Mouse (Mus musculus) layer of hippocampus, adult 9-10 months (tissue): ENCODE data around the gene Cirbp.

ENCODE experiments used
- DNase-seq: peaks from one replicate; pipeline ENCODE4 v3.0.0; 2022; ENCODE audit warnings: low spot score

Cirbp gene

DNA sequence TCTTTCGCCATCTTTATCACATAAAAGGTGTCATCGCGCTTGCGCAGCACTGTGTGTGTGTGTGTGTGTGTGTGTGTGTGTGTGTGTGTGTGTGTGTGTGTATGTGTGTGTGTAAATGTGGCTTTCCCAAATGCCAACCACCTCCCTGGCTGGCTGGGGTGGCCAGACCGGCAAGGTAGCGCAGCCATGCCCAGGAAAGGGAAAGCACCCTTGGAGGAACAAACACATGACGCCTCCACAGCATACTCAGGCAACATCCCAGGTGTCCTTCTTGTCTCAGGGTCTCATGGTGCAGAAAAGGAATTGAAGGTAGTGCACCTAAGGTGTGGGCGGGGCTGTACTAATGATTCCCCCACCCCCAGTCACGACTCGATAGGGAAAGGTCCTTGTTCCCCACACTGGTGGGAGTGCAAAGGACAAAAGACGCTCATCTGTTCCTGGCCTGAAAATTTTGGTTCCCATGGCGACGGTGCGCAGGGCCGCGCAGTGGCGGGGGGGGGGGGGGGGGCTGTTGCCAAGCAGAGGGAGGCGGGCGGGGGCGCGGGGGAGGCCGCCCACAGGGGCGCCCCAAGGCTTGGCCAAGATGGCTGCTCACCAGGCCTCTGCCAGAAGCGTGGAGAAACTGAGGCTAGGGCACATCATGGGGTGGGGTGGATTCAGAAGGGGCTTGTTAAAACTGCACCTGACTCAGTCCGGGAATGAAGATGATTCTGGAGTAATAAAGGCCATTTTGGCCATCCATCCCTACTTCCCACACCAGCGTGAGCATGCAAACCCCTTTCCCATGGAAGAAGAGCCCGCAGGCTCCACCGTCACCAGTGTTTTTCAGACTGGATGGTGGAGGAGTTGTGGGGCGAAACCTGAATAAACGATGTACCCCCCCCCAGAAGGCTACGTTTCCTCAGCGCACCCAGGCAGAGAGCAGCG lies 27.9 kb upstream of the Cirbp start:
- DNase-seq = no peak

DNA sequence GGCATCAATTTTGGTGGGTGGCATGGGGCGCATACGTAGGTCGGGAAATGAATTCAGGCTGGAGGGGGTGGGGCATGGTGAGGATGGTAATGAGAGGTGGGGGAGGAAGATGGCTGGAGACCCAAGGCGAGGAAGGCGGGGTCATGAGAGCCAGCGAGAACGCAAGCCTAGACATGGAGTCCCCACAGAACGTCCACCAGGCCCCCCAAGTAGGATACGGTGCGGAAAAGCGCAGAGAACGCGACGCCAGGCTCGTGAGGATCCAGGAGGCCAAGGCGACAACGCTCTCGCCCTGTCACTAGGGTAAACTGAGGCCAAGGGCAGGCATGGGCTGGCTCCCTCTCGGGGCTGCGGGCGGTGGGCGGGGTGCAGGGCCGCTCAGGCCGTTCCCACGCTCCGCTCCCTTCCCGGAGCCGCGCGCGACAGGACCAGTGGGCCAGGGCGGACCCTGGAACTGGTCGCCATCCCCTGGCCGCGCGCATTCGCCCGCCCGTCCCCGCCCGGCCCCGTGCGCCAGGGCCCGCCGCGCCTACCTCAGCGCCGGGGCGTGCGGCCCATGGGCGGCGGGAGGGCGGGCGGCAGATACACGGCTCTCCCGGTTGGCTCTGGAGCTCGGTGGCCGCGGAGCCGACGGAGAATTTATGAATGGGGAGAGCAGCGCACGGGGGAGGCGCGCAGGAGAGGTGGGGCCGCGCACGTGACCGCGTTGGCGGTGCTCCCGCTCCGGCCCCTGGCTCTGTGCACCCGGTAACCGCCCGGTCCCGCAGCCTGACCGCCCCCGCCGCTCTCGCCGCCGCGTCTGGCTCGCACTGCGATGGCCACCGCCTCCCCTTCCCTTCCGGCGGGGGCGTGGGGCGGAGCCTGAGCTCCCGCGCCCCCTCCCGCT lies 27.0 kb upstream of the Cirbp start, which contains the start of gene Atp5d:
Gene Atp5d, plus strand, starts transcription at position 80 of the 886 bp plus-strand sequence.
- no peak for DNase-seq

DNA sequence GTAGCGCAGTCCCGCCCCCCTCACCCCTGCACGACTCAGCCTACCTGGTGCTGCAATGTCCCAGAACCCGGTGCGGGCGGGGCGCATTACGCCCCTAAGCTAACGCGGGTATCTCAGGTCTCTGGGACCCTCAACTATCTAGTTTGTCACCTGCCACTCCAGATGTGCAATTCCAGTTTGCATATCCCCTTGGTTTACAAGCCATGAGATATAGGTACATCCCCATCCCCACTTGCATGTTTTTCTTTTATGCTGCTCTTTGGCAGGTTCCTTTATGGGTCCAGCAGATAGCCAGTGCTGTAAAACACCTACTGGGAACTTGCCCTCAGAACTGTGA lies 26.4 kb upstream of the Cirbp start:
- DNase-seq = no peak

DNA sequence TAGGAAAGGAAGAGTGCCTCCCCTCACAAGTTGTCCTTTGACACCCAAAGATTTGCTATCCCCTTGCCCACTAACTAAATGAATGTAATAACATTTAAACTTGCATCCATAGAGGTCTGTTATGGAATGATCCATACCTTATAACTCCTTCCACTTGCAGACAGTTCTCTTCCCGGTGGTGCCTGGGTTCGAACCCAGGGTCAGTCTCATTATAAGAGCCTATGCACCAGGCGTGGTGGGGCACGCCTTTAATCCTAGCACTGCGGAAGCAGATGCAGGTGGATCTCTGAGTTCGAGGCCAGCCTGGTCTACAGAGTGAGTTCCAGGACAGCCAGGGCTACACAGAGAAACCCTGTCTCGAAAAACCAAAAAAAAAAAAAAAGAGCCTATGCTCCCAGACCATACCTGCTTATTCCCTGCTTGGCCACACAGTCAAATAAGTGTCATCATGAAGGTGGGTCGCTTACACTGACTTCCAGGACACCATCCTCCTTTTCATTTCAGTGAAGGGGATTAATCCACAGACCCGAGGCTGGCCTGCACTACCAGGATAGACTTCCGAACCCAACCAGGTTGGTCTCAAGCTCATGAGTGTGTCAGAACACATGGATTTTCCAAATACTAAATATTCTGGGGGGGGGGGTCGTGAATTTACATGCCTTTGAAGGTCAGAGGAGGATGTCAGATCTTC lies 25.7 kb upstream of the Cirbp start:
- no peak for DNase-seq

DNA sequence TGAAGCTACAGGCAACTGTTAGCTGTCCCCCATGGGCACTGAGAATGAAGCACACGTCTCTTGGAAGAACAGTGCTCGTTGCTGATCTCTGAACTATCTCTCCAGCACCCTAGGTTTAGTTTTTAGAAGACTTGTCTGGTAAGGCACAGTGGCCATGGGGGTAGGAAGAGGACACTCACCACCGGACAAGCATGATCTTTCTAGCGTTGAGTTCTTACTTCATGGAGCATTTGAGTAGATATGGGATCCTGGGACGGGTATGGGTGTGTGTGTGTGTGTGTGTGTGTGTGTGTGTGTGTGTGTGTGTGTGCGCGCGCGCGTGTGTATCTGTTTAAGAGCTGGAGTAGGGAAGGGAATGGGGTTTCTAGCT lies 25.1 kb upstream of the Cirbp start, which contains the start of gene Cbarp:
Gene Cbarp, minus strand, starts transcription at position 170 of the 370 bp plus-strand sequence.
- DNase-seq = no peak

DNA sequence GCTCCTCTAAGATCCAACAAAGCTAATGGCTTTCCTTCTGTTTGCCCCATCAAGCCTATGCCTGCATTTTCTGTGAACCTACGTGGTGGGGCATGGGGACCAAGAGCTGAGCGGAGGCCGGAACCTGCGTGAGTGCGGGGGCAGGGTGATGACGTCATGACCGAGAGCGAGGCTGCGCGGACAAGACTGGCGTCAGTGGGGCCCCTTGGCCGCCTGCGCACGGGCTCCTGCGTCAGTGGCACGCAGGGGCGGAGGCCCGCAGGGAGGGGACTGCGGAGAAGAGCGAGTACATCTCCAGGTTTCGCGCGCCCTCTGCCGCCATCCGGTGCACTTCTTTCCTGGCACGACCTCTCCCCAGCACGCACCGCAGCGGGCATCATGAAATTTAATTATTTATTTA lies 24.5 kb upstream of the Cirbp start:
- peak; percentile 89 for DNase-seq

DNA sequence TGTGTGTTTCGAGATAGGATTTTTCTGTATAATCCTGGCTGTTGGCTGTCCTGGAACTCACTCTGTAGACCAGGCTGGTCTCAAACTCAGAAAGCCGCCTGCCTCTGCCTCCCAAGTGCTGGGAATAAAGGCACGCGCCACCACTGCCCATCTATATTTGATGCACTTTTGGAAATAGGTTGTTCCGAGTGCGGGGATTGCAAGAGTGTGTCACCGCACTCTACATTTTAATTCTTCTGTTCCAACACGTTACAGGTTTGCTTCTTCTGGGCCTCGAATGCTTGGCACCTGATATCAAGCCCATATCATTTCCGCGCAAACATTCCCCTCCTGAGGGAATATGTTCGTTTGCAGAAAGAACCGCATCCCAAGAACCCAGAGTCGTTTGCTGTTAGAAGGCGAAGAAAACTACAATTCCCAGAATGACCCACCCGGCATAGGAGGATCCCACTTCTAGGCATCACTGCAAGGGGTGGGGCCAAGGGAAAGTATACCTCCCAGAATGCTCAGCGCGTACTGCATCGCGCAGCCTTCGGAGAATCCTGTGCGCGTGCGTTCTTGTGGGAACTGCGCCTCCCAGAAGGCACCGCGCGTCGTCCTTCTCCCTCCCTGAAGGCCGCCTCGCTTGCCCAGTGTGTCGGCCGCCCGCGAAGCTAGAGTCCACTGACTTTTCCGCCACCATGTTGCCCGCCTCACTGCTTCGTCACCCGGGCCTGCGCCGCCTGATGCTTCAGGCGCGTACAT lies 23.8 kb upstream of the Cirbp start:
- peak; percentile 82 for DNase-seq

DNA sequence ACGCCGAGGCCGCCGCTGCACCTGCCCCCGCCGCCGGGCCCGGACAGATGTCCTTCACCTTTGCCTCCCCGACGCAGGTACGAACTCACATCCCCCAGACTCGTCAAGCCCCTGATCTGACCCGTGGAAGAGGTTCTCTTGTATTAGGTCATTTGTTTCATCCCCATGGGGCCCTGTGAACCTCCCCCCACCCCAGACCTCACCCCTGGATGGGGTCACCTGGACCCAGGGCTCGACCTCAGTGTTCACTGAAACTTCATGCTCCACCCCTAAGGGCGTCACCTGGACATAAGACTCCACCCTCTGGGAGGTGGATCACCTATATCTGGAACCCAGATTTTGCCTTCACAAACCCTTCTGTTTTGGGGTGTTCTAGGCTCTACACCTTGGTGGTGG lies 23.3 kb upstream of the Cirbp start:
- no peak for DNase-seq

DNA sequence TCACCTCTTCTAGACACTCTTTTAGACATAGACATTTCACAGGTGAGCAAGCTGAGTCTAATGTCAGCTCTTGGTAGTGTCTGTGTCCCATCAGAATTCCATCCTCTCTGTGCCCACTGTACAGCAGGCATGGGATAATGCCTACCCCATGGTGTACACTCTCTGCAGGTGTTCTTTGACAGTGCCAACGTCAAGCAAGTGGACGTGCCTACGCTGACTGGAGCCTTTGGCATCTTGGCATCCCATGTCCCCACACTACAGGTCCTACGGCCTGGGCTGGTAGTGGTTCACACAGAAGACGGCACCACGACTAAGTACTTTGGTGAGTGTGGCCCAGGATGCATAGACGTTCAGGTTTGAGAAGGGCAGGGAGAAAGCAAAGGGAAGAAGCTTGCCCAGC lies 22.1 kb upstream of the Cirbp start:
- no peak for DNase-seq

DNA sequence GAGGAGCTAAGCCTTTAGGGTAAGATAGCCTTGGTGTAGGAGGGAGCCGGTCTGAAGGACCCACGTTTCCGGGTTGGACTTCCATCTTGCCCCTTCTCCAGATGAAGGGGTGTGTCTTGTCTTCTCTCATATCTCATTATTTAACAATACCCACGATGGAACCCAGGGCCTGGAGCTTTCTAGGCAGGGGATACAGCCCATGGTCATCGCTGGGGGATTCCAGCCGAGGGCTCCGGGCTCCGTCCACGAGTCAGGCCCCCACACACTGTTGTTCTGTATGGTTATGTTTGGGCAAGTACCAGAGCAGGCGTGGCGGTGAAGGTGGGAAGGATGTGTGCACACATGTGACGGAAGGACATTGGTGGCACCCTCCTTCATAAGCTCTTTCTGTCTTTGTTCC lies 21.6 kb upstream of the Cirbp start:
- DNase-seq = no peak

DNA sequence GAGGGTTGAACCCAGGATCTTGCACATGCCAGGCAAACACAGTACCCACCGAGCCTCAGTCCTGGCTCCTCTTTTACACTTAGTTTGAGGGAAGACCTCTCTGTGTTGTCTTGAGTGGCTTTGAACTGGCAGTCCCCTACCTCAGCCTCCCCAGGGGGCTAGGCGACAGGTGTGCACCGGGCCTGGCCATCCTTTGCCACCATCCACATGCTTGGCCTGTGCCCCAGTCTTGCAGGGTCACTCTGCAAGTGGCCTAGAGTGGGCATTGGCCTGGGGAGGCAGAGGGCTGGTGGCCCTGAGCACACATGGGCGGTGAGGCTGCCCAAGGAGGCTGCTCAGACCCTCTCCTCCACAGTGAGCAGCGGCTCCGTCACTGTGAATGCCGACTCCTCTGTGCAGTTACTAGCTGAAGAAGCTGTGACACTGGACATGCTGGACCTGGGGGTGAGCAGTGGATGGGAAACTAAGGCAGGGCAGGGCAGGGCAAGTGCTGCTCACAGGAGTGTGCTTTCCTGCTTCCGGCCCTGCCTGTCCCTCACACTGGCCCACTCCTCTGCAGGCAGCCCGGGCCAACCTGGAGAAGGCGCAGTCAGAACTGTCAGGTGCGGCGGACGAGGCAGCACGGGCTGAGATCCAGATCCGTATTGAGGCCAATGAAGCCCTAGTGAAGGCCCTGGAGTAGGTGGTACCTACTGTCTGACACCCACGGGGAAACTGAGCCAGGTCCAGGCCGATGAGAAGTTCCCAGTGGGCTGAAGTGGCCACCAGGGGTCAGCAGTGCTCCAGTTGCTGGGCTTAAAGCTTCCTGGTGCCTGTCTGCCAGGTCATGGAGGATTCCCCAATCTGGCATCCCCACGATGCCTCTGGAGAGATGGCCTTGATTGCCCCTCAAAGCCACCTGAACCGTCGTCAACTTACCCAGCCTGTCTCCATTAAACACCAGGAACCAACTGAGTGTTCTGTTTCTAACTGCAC lies 20.6 kb upstream of the Cirbp start:
- DNase-seq = no peak

DNA sequence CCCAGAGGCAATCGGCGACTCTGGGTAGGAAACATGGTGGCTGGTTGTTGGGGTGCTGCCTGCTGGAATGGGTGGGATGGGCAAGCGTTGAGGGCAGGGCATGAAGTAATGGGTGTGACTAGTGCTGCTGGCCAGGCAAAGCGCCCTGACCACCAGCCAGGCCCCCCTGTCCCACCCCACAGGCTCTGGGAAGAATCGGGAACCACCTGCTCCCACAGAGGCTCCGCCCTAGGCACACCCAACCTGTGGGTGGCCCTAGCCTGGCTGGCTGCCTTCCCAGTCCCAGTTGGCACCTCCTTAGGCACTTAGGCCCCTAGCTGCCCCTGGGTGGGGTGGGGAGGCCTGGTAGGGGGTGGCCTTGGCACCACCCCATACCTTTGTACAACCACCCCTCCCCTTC lies 19.9 kb upstream of the Cirbp start:
- no peak for DNase-seq

DNA sequence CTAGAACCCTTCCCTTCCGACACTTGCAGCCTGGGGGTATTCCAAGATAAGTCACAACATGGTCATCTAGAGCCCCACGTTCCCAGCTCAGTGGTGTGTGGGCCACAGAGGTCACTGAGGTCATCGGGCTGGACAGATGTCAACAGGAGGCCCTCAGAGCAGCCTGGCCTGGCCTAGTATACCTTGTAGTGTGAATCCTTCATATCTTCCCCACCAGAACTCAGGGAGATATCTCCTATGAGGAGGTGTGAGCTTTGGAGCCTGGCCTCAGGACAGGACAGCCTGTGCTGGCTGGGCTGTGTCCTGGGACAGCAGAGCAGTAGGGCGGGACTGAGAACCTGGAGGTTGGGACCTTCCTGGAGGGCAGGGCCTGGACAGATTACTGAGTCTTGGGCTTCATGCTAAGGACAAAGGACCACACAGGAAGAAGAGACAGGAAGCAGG lies 19.2 kb upstream of the Cirbp start:
- no peak for DNase-seq

DNA sequence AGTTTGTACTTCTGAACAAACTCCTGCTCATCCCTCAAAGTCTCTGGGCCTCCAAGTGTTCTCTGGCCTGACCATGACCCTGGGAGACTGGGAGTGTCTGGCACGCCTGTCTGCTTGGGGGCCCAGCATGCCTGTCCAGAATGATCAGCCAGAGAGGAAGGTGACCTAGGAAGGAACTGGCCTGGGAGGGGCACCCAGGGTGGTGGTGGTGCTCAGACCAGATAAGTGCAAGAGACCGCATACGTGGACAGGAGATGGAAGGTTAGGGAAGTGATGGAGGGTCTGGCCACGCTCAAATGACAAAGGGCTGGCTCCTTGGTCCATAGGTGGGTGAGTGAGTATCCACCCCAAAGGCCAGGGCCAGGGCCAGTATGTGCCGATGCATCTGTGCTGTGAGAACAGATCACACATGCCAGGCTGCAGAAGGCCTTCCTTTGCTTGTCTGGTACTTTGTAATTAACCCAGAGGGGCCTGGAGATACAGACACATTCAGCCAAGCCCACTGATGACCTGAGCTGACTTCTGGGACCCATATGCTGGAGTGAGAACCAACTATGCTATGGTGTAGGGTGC lies 18.6 kb upstream of the Cirbp start:
- DNase-seq = no peak

DNA sequence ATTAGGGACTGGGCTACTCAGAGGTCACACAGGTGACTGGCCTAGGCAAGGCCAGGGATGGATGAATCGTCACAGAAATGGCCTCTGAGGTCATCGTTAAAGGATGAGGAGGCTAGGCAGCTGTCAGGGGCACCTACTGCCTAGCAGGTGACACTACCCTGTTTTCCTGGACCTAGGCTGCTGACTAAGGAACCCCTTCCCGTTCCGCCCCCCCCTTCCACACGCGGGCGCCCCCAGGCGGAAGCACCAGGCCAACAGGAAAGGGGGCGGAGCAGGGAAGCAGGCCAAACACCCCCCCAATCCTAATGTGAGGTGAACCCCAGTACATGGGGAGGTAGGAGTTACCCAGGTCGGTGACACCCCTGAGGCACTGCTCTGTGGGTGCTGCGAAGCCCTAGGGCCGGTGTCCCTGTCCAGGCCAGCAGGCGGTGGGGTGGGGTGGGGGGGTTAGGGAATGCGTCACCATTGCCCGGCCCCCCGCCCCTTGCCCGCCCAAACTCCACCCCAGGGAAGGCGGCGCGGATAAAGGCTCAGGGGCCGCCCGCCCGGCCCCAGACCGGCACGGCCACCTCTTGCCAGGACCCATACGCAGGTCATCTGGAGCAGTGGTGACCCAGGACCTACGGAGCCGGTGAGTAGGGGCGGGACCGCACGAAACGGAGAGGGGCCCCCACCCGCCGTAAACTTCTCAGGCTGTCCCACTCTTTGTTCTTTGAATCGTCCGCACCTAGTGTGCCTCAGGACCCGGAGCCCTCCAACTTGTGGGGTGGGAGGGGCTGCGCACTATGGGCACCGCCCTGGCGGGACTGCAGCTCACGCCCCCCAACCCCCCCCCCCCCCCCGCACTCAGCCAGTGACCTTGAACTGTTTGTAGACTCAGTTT lies 17.8 kb upstream of the Cirbp start, which contains the start of gene Midn:
Gene Midn, plus strand, starts transcription at position 554 of the 883 bp plus-strand sequence.
- no peak for DNase-seq

DNA sequence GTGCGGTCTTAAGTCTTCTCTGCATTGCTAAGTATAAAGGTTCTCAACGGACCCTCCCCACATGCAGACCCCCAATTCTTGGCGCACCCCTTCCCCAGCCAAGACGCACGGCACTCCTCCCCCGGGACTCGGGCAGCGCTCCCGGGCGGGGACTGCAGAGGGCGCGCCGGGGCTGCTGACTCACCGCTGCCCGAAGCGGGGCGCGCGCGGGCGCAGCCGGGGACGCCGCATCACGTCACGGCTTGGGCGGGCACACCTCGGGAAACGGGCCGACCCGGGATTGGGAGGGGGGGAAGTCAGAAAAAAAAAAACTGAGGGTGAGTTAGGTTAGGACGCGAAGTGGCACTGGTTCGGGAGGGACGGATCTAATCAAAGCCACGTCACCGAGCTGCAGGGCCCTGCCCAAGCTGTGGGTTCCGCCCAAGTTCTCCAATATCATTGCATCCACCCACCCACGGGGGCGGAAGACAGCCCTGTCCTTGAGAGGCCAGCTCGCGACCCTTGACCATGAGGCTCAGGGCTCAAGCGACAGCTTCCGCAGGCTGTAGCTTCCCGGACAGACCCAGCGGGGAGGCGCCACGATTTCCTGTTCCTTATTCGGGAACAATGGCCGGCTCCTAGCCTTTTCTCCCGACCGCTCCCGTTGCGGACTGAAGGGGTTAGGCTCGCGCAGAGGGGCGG lies 17.0 kb upstream of the Cirbp start:
- DNase-seq = no peak

DNA sequence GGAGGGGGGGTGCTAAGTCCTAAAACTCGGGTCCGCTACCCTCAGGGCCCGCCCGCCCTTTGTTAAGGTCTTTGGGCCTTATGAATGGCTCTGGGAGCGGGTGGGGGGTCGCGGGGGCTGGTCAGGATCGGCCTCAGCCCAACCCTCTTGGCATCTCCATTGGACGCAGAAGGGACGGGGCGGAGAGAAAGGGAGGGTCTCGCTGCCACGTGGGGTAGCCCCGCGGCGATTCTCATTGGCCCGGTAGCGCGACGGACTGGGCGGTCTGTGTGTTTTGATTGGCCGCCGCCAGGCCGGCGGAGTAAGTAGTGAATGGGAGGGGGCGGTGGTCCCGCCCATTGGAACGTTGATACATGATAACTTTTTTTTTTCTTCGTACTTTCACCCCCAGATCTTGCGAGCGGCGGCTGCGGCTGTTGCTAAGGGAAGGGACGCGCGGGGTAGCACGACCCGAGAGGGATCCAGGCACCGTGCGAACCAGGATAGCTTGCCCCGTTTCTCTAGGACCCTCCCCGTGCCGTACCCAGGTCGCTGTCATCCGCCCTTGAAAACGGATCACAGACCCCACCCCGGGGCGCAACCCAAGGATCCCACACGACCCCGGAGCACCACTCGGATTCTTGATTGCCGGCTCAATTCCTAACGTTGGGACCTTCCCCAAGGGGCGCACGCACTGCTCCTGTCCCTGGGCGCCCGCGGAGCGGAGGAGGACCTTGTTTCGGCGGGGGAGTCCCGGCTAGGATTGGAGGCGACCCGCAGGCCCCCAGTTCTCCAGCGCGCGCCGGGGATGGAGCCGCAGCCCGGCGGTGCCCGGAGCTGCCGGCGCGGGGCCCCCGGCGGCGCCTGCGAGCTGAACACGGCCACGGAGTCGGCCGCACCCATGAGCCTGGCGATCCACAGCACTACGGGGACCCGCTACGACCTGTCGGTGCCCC lies 16.2 kb upstream of the Cirbp start:
- DNase-seq = peak; percentile 91
